Mouse (Mus musculus): ENCODE data around the gene Kcnc4. TPM values are rescaled to one million over a fixed set of nuclear protein-coding genes. Genes with fewer than 3 reads are reported as not detected.
A peak's percentile ranks its signal among the peaks of the same experiment; 100 is the strongest.

The Kcnc4 gene
- polyA plus RNA-seq, 1 experiment, result not detected

GRCm38 (mm10) chr3:107466577-107466976 lies 7.2 kb upstream of the Kcnc4 start:
- H3K4me1 ChIP-seq (ENCODE audit: control insufficient read depth, insufficient read depth, low read length), result peaks cover 17% of the 10 kb centered on the region
- TF ChIP-seq CTCF (IDR thresholded peaks at IDR 0.05; ENCODE audit: insufficient read depth, low read depth, low read length) (peak; percentile 77), POLR2A (IDR thresholded peaks at IDR 0.05; ENCODE audit: insufficient read depth, low read depth, low read length) (no peak)
- WGBS, result 4% methylated on average over 6 of the region's 6 CpGs
- H3K27ac ChIP-seq (ENCODE audit: insufficient read depth, low read depth, low read length), result no peak overlapping the region
- no peak overlapping the region for H3K4me3 ChIP-seq (ENCODE audit: insufficient read depth, low read depth, low read length)

DNA sequence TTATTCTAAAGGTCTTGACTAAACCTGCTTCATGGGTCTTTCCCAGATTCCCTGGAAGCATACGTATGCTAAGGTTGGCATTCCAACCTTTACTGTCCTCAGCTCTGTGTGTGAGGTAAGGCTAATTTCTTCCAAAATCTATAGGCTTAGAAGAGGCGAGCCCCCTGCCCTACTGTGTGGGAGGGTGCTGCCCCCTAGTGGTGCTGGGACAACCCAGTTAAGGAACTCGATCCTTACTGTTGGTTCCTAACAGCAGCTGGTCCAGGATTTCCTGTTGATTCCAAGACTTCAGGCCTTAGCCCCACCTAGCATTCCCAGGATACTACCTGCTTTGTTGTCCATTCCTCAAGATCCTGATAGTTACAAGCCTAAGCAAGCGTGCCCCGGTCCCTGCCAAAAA lies 2.8 kb upstream of the Kcnc4 start:
- WGBS, result 21% methylated on average over 5 of the region's 5 CpGs
- TF ChIP-seq POLR2A (IDR thresholded peaks at IDR 0.05; ENCODE audit: insufficient read depth, low read depth, low read length) (no peak), CTCF (IDR thresholded peaks at IDR 0.05; ENCODE audit: insufficient read depth, low read depth, low read length) (peak; percentile 60)
- Histone ChIP-seq H3K4me1 (ENCODE audit: control insufficient read depth, insufficient read depth, low read length) (peaks cover 24% of the 10 kb centered on the region), H3K27ac (ENCODE audit: insufficient read depth, low read depth, low read length) (no peak overlapping the region), H3K4me3 (ENCODE audit: insufficient read depth, low read depth, low read length) (no peak overlapping the region)

DNA sequence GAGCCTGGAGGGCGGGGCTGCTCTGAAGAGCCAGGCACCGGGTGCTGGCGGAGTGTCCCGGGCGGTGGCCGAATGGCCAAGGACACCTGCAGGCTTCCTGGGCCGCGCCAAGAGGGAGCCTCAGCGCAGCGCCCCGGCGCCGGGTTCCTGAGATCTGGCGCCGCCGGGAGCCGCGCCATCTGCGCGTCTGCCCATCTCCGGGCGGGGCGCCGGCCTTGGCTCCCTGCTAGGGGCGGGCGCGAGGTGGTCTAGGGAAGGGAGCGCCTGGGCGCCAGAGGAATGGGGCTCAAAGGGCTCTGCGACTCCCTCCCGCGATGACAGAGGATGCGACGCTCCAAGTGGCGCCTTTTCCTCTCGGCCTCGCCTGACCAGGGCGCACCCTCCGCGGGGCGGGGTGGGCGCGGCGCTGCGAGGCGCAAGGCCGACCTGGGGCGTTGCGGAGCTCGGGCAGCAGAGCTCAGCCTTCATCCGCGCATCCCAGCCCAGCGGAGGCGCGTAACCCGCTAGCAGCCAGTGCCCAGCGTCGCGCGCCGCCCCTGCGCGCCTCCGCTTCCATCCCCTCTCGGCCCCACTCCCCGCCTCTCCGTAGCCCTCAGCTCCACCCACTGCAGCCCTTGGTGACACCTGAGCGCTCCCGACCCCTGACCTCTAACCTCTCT lies 550 bp upstream of the Kcnc4 start:
- H3K4me1 ChIP-seq (ENCODE audit: control insufficient read depth, insufficient read depth, low read length), result peaks cover 24% of the 10 kb centered on the region
- H3K27ac ChIP-seq (ENCODE audit: insufficient read depth, low read depth, low read length), result no peak overlapping the region
- no peak for TF ChIP-seq POLR2A (IDR thresholded peaks at IDR 0.05; ENCODE audit: insufficient read depth, low read depth, low read length)
- no peak for TF ChIP-seq CTCF (IDR thresholded peaks at IDR 0.05; ENCODE audit: insufficient read depth, low read depth, low read length)
- WGBS, result 1% methylated on average over 69 of the region's 69 CpGs
- H3K4me3 ChIP-seq (ENCODE audit: insufficient read depth, low read depth, low read length), result peak overlapping the region; percentile 47

DNA sequence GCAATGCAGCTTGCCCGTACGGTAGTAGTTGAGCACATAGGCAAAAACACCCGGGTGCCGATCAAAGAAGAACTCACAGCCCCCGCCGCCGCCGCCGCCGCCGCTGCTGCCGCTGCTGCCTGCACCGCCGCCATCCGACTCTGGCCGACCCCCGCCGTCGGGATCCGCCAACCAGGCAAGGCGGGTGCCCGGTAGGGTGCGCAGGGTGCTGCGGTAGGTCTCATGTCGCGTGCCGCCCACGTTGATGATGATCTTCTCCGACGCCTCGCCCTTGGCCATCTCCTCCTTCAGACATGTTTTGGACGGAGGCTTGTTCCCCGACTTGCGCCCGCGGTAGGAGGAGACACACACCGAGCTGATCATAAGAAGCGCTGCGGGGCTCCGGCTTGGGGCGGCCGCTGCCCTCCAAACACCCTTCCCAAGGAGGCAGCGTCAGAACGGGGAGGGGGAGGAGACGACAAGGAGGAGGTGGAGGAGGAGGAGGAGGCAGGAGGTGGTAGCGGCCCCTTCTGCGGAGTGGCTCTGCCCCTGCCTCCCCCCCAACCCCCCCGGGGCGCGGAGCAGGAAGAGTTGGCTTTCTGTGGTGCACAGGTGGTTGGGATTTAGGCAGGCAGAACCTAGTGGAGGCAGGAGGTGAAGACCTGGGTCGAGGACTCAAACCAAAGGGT lies 690 bp downstream of the Kcnc4 start:
- under 1% methylated on average over 51 of the region's 51 CpGs for WGBS
- peaks cover 24% of the 10 kb centered on the region for H3K4me1 ChIP-seq (ENCODE audit: control insufficient read depth, insufficient read depth, low read length)
- no peak for TF ChIP-seq POLR2A (IDR thresholded peaks at IDR 0.05; ENCODE audit: insufficient read depth, low read depth, low read length)
- peak; percentile 4; the same call in 1 of the 2 replicates for TF ChIP-seq CTCF (IDR thresholded peaks at IDR 0.05; ENCODE audit: insufficient read depth, low read depth, low read length)
- H3K4me3 ChIP-seq (ENCODE audit: insufficient read depth, low read depth, low read length), result peak overlapping the region; percentile 47
- no peak overlapping the region for H3K27ac ChIP-seq (ENCODE audit: insufficient read depth, low read depth, low read length)

DNA sequence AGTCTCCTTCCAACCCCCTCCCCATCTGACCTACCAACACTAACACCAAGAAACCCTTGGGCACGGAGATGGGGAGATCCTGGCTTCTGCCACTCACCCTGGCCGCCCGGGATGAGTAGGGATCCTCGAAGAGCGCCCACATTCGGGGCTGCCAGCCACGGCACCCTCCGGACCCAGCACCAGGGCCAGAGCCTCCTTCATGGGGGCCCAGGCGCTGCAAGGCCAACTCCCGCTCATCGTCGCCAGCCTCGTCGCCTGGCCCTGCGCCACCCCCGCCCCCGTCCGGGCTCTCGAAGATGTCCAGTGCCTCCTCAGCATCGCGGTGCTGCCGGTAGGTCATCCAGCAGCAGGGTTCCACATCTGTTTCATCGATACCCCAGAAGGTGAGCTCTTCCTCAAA lies 1.2 kb downstream of the Kcnc4 start:
- no peak for TF ChIP-seq POLR2A (IDR thresholded peaks at IDR 0.05; ENCODE audit: insufficient read depth, low read depth, low read length)
- no peak for TF ChIP-seq CTCF (IDR thresholded peaks at IDR 0.05; ENCODE audit: insufficient read depth, low read depth, low read length)
- peaks cover 24% of the 10 kb centered on the region for H3K4me1 ChIP-seq (ENCODE audit: control insufficient read depth, insufficient read depth, low read length)
- WGBS, result 19% methylated on average over 23 of the region's 23 CpGs
- no peak overlapping the region for H3K27ac ChIP-seq (ENCODE audit: insufficient read depth, low read depth, low read length)
- H3K4me3 ChIP-seq (ENCODE audit: insufficient read depth, low read depth, low read length), result peak overlapping the region; percentile 47

DNA sequence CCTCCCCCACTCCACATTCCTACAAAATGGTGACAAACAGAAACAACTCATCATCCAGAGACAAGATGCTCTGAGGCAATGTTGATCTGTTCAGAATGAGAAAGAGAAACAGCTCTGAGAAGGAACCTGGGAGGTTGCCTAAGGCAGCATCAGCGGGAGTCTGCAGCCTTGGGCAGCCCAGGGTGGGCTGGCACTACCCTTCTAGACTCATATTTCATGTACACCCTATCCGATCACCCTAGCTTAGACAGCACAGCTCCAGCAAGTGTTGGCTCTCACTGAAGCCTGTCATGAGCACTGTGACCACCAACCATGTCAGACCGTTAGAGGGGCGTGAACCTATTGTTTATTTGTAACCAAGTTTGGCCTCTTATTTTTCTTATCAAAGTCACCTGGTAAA lies 5.1 kb downstream of the Kcnc4 start:
- 94% methylated on average over 4 of the region's 4 CpGs for WGBS
- H3K4me3 ChIP-seq (ENCODE audit: insufficient read depth, low read depth, low read length), result no peak overlapping the region
- TF ChIP-seq CTCF (IDR thresholded peaks at IDR 0.05; ENCODE audit: insufficient read depth, low read depth, low read length) (no peak), POLR2A (IDR thresholded peaks at IDR 0.05; ENCODE audit: insufficient read depth, low read depth, low read length) (no peak)
- H3K4me1 ChIP-seq (ENCODE audit: control insufficient read depth, insufficient read depth, low read length), result peaks cover 14% of the 10 kb centered on the region
- no peak overlapping the region for H3K27ac ChIP-seq (ENCODE audit: insufficient read depth, low read depth, low read length)

GRCm38 (mm10) chr3:107446822-107447221 lies 12.5 kb downstream of the Kcnc4 start:
- TF ChIP-seq CTCF (IDR thresholded peaks at IDR 0.05; ENCODE audit: insufficient read depth, low read depth, low read length) (no peak), POLR2A (IDR thresholded peaks at IDR 0.05; ENCODE audit: insufficient read depth, low read depth, low read length) (no peak)
- Histone ChIP-seq H3K27ac (ENCODE audit: insufficient read depth, low read depth, low read length) (no peak overlapping the region), H3K4me1 (ENCODE audit: control insufficient read depth, insufficient read depth, low read length) (peaks cover 28% of the 10 kb centered on the region), H3K4me3 (ENCODE audit: insufficient read depth, low read depth, low read length) (no peak overlapping the region)
- WGBS, result 63% methylated on average over 3 of the region's 3 CpGs

GRCm38 (mm10) chr3:107443866-107444265 lies 15.5 kb downstream of the Kcnc4 start:
- Histone ChIP-seq H3K27ac (ENCODE audit: insufficient read depth, low read depth, low read length) (no peak overlapping the region), H3K4me3 (ENCODE audit: insufficient read depth, low read depth, low read length) (no peak overlapping the region), H3K4me1 (ENCODE audit: control insufficient read depth, insufficient read depth, low read length) (peaks cover 38% of the 10 kb centered on the region)
- TF ChIP-seq CTCF (IDR thresholded peaks at IDR 0.05; ENCODE audit: insufficient read depth, low read depth, low read length) (no peak), POLR2A (IDR thresholded peaks at IDR 0.05; ENCODE audit: insufficient read depth, low read depth, low read length) (no peak)
- WGBS, result 80% methylated on average over 5 of the region's 5 CpGs

DNA sequence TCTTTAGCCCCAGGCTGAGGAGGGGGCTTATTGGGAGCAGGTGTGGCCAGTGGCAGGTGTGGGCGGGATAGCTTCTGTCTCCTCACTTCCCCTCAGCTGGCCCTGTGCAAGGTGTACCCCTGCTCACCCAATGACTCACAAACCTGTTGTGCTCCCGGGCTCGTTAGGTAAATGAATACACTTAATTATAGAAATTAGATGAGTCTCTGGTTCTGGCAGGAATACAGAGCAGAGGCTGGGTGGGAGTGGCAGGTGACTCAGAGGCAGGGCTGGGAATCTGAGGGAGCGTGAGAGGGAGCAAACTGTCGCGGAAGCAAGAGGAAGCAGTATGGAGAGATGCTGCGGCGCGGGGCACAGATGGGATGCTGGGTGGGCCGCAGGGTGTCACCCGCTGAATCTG lies 17.2 kb downstream of the Kcnc4 start:
- H3K4me1 ChIP-seq (ENCODE audit: control insufficient read depth, insufficient read depth, low read length), result peaks cover 33% of the 10 kb centered on the region
- no peak overlapping the region for H3K27ac ChIP-seq (ENCODE audit: insufficient read depth, low read depth, low read length)
- WGBS, result 41% methylated on average over 11 of the region's 11 CpGs
- no peak overlapping the region for H3K4me3 ChIP-seq (ENCODE audit: insufficient read depth, low read depth, low read length)
- TF ChIP-seq POLR2A (IDR thresholded peaks at IDR 0.05; ENCODE audit: insufficient read depth, low read depth, low read length) (no peak), CTCF (IDR thresholded peaks at IDR 0.05; ENCODE audit: insufficient read depth, low read depth, low read length) (no peak)
